In genomic region chr7:100488474-100489048, GRCm38 (mm10) we compare ENCODE assay signal across 10 mouse cellular contexts. TPM values are rescaled to one million over a fixed set of nuclear protein-coding genes. Genes with fewer than 3 reads are reported as not detected.
DNase-seq lines count a peak whose midpoint lies in the region; ATAC-seq lines count a peak whose summit lies in the region.
"Had no signal": no experiment of that assay in that cellular context is flagged by ENCODE, and none has a peak within 500 bp of the region (broad histone marks: within the 10 kb centered on the region; RNA-seq: fewer than 3 reads in every experiment).

No protein-coding gene starts in this region.

- no peak for ATAC-seq in intestine, embryonic 16.5 days

- H3K4me3 ChIP-seq in intestine, embryonic 16.5 days (ENCODE audit: low read length) = no peak overlapping the region

- H3K27me3 ChIP-seq in intestine, embryonic 16.5 days (replicated peaks; ENCODE audit: control insufficient read depth, insufficient read depth, low read length) = no peaks in the 10 kb centered on the region

- H3K36me3 ChIP-seq in intestine, embryonic 16.5 days (ENCODE audit: control insufficient read depth, insufficient read depth, low read length) = no peaks in the 10 kb centered on the region

- no peaks in the 10 kb centered on the region; the same call in 1 of the 2 replicates for H3K4me1 ChIP-seq in intestine, embryonic 16.5 days (ENCODE audit: control insufficient read depth, insufficient read depth, low read length)

- peak overlapping the region; percentile 11; the same call in 1 of the 2 replicates for H3K9ac ChIP-seq in intestine, embryonic 16.5 days (ENCODE audit: low read depth, low read length)

- H3K9me3 ChIP-seq in intestine, embryonic 16.5 days (ENCODE audit: control insufficient read depth, low read length) = no peaks in the 10 kb centered on the region

- 32% methylated on average over 10 of the region's 10 CpGs for WGBS in intestine, embryonic 16.5 days

- no peak overlapping the region for H3K4me2 ChIP-seq in intestine, embryonic 16.5 days (ENCODE audit: low read depth, low read length)

- peak overlapping the region; percentile 31 for H3K27ac ChIP-seq in intestine, embryonic 16.5 days (ENCODE audit: low read length)

- DNase-seq in adrenal gland, postnatal 36 days = peak; percentile 39 to 53
- no peak for DNase-seq in adrenal gland, postnatal 25 days
- peak; percentile 53 to 56 for DNase-seq in layer of hippocampus, postnatal 10 days (ENCODE audit: low spot score in 2 of 2)
- no peak for DNase-seq in layer of hippocampus, postnatal 36 days
- peak; percentile 56 for DNase-seq in NIH3T3 (ENCODE audit: low read depth)
- no peak for DNase-seq in urinary bladder, postnatal 36 days (ENCODE audit: low spot score in 2 of 2)
- no peak for DNase-seq in urinary bladder, adult 2 months (ENCODE audit: low spot score)
- DNase-seq: kidney, adult 11 months had no signal

RNA-seq across cellular contexts. Expression of gene Ucp2, which starts 4.6 kb away (rescaled TPM):
- 100 to 1,000 TPM; 187 to 302 TPM for total RNA-seq in adrenal gland, postnatal 36 days (2021)
- 142 and 190 TPM in 2 replicates for total RNA-seq in adrenal gland, postnatal 25 days (2021)
- 10 to 100 TPM; 58.2 to 66.6 TPM for total RNA-seq in layer of hippocampus, postnatal 10 days (2021)
- total RNA-seq in layer of hippocampus, postnatal 36 days (2021) = 10 to 100 TPM; 67.5 to 87.2 TPM
- 368 and 382 TPM in 2 replicates for polyA plus RNA-seq in intestine, embryonic 16.5 days (2015; fragmentation: Nextera tagmentation; extraction: Ambion mirVana)
- 209 and 247 TPM in 2 replicates for polyA plus RNA-seq in urinary bladder, adult 2 months (2012; rRNA removed)

RNA-seq across cellular contexts. Expression of gene Ucp3, which starts 15.8 kb away (rescaled TPM):
- total RNA-seq in adrenal gland, postnatal 36 days (2021) = 10 to 100 TPM; 14.6 to 29.8 TPM
- 24.6 and 30.5 TPM in 2 replicates for total RNA-seq in adrenal gland, postnatal 25 days (2021)
- 1 to 10 TPM in 1 of 2 experiments, under 1 TPM in 1; 0.65 to 1.3 TPM for total RNA-seq in layer of hippocampus, postnatal 10 days (2021)
- 1 to 10 TPM; 1.3 to 2.5 TPM for total RNA-seq in layer of hippocampus, postnatal 36 days (2021)
- polyA plus RNA-seq in intestine, embryonic 16.5 days (2015; fragmentation: Nextera tagmentation; extraction: Ambion mirVana) = not detected in 2 replicates
- 0.49 and 1.3 TPM in 2 replicates for polyA plus RNA-seq in urinary bladder, adult 2 months (2012; rRNA removed)
- polyA plus RNA-seq: neural tube, embryonic 11.5 days had no signal

RNA-seq across cellular contexts. Expression of gene Dnajb13, which starts 26.2 kb away (rescaled TPM):
- total RNA-seq in adrenal gland, postnatal 36 days (2021) = under 1 TPM in 1 of 2 experiments, not detected in 1; 0.33 TPM
- not detected in 2 replicates for total RNA-seq in adrenal gland, postnatal 25 days (2021)
- total RNA-seq in layer of hippocampus, postnatal 10 days (2021) = under 1 TPM; 0.50 to 0.87 TPM
- total RNA-seq in layer of hippocampus, postnatal 36 days (2021) = under 1 TPM; 0.43 to 0.50 TPM
- polyA plus RNA-seq in intestine, embryonic 16.5 days (2015; fragmentation: Nextera tagmentation; extraction: Ambion mirVana) = 0.48 and 0.50 TPM in 2 replicates
- polyA plus RNA-seq in urinary bladder, adult 2 months (2012; rRNA removed) = 1.1 and 1.7 TPM in 2 replicates

RNA-seq across cellular contexts. Expression of gene Coa4, which starts 48.3 kb away (rescaled TPM):
- 10 to 100 TPM in 1 of 2 experiments, 1 to 10 TPM in 1; 9.1 to 10.4 TPM for total RNA-seq in adrenal gland, postnatal 36 days (2021)
- 11.5 and 11.7 TPM in 2 replicates for total RNA-seq in adrenal gland, postnatal 25 days (2021)
- total RNA-seq in layer of hippocampus, postnatal 10 days (2021) = 1 to 10 TPM; 5.9 to 6.9 TPM
- 10 to 100 TPM in 1 of 2 experiments, 1 to 10 TPM in 1; 8.3 to 10.8 TPM for total RNA-seq in layer of hippocampus, postnatal 36 days (2021)
- polyA plus RNA-seq in intestine, embryonic 16.5 days (2015; fragmentation: Nextera tagmentation; extraction: Ambion mirVana) = 59.2 and 59.3 TPM in 2 replicates
- 21.4 and 23.7 TPM in 2 replicates for polyA plus RNA-seq in urinary bladder, adult 2 months (2012; rRNA removed)

Comparison
In these comparisons a context has a peak if more than half of its experiments do, and no peak if none do; other contexts are left out.
1. DNase-seq: peak in adrenal gland, postnatal 36 days (2 of 2), layer of hippocampus, postnatal 10 days (2 of 2) and NIH3T3 (single experiment); none in adrenal gland, postnatal 25 days (single experiment), layer of hippocampus, postnatal 36 days (0 of 2), urinary bladder, postnatal 36 days (0 of 2) and urinary bladder, adult 2 months (single experiment).